ENCODE assay signal across 8 mouse cellular contexts in genomic region chr2:103566713-103567521, GRCm38 (mm10). TPM values are rescaled to one million over a fixed set of nuclear protein-coding genes. Genes with fewer than 3 reads are reported as not detected.
DNase-seq lines count a peak whose midpoint lies in the region; ATAC-seq and TF ChIP-seq lines count a peak whose summit lies in the region.

No protein-coding gene starts in this region.

- H3K36me3 ChIP-seq in intestine, embryonic 16.5 days (ENCODE audit: control insufficient read depth, insufficient read depth, low read length): no peaks in the 10 kb centered on the region
- no peaks in the 10 kb centered on the region for H3K36me3 ChIP-seq in limb, embryonic 12.5 days
- H3K36me3 ChIP-seq in midbrain, embryonic 12.5 days: no peaks in the 10 kb centered on the region
- no peaks in the 10 kb centered on the region for H3K36me3 ChIP-seq in spleen, adult 2 months (ENCODE audit: control insufficient read depth, insufficient read depth, low read length)

- peaks cover 18% of the 10 kb centered on the region for H3K4me1 ChIP-seq in intestine, embryonic 16.5 days (ENCODE audit: control insufficient read depth, insufficient read depth, low read length)
- H3K4me1 ChIP-seq in limb, embryonic 12.5 days (replicated peaks): peaks cover 50% of the 10 kb centered on the region
- peaks cover 53% of the 10 kb centered on the region for H3K4me1 ChIP-seq in midbrain, embryonic 12.5 days
- peaks cover 6% of the 10 kb centered on the region for H3K4me1 ChIP-seq in spleen, adult 2 months (ENCODE audit: control insufficient read depth, insufficient read depth, insufficient read length)

- peak overlapping the region; percentile 74 for H3K4me3 ChIP-seq in intestine, embryonic 16.5 days (ENCODE audit: low read length)
- peak overlapping the region; percentile 82 for H3K4me3 ChIP-seq in limb, embryonic 12.5 days (replicated peaks)
- peak overlapping the region; percentile 72 for H3K4me3 ChIP-seq in midbrain, embryonic 12.5 days
- H3K4me3 ChIP-seq in spleen, adult 2 months (ENCODE audit: extremely low read depth, insufficient read depth, insufficient read length): peak overlapping the region; percentile 88

- H3K27me3 ChIP-seq in intestine, embryonic 16.5 days (replicated peaks; ENCODE audit: control insufficient read depth, insufficient read depth, low read length): no peaks in the 10 kb centered on the region
- H3K27me3 ChIP-seq in limb, embryonic 12.5 days: peaks cover 13% of the 10 kb centered on the region
- H3K27me3 ChIP-seq in midbrain, embryonic 12.5 days: peaks cover 15% of the 10 kb centered on the region
- peaks cover 10% of the 10 kb centered on the region; the same call in 1 of the 2 replicates for H3K27me3 ChIP-seq in spleen, adult 2 months (ENCODE audit: control insufficient read depth, insufficient read depth, low read length)

- H3K27ac ChIP-seq in intestine, embryonic 16.5 days (ENCODE audit: low read length): peak overlapping the region; percentile 88
- peak overlapping the region; percentile 93 for H3K27ac ChIP-seq in limb, embryonic 12.5 days
- H3K27ac ChIP-seq in midbrain, embryonic 12.5 days (replicated peaks): peak overlapping the region; percentile 85
- H3K27ac ChIP-seq in spleen, adult 2 months (ENCODE audit: insufficient read depth, low read length): peak overlapping the region; percentile 68; the same call in 1 of the 2 replicates

- H3K4me2 ChIP-seq in intestine, embryonic 16.5 days (ENCODE audit: low read depth, low read length): peak overlapping the region; percentile 97
- peak overlapping the region; percentile 94 for H3K4me2 ChIP-seq in limb, embryonic 12.5 days
- peak overlapping the region; percentile 95 for H3K4me2 ChIP-seq in midbrain, embryonic 12.5 days (replicated peaks)

- H3K9ac ChIP-seq in intestine, embryonic 16.5 days (ENCODE audit: low read depth, low read length): peak overlapping the region; percentile 79
- peak overlapping the region; percentile 83 for H3K9ac ChIP-seq in limb, embryonic 12.5 days (replicated peaks)
- H3K9ac ChIP-seq in midbrain, embryonic 12.5 days (replicated peaks): peak overlapping the region; percentile 80

- no peak for TF ChIP-seq CTCF in spleen, adult 2 months (IDR thresholded peaks at IDR 0.05; ENCODE audit: extremely low read depth, insufficient read depth, insufficient read length, insufficient replicate concordance)

- peak; percentile 85 for DNase-seq in adrenal gland, adult 2 months
- peak; percentile 74 for DNase-seq in embryo, embryonic 10 days (ENCODE audit: low spot score)
- DNase-seq in gastrocnemius, postnatal 4 days (ENCODE audit: low spot score in 2 of 2): peak; percentile 46 to 77
- peak in 1 of 2 experiments; percentile 22 for DNase-seq in spleen, adult 2 months (ENCODE audit: low read depth in 1 of 2, low spot score in 2 of 2)

- peak; percentile 36 for ATAC-seq in intestine, embryonic 16.5 days
- no peak; the same call in 1 of the 2 replicates for ATAC-seq in limb, embryonic 12.5 days (ENCODE audit: insufficient number of reproducible peaks, insufficient read depth, low FRiP score, low TSS enrichment, low read depth)
- ATAC-seq in midbrain, embryonic 12.5 days (ENCODE audit: low FRiP score, low read depth): peak; percentile 14; the same call in 1 of the 2 replicates
- ATAC-seq in megakaryocyte-erythroid progenitor cell, adult 5-6 weeks (replicated peaks; ENCODE audit: low FRiP score, low TSS enrichment, poor library complexity, severe bottlenecking): no peak

- no peaks in the 10 kb centered on the region for H3K9me3 ChIP-seq in intestine, embryonic 16.5 days (ENCODE audit: control insufficient read depth, low read length)
- no peaks in the 10 kb centered on the region for H3K9me3 ChIP-seq in limb, embryonic 12.5 days
- no peaks in the 10 kb centered on the region for H3K9me3 ChIP-seq in midbrain, embryonic 12.5 days

- 1% methylated on average over 79 of the region's 79 CpGs for WGBS in intestine, embryonic 16.5 days
- WGBS in limb, embryonic 12.5 days: 1% methylated on average over 79 of the region's 79 CpGs
- under 1% methylated on average over 79 of the region's 79 CpGs for WGBS in midbrain, embryonic 12.5 days
- 2% methylated on average over 79 of the region's 79 CpGs for WGBS in spleen, adult 2 months

- no peak for TF ChIP-seq POLR2A in spleen, adult 2 months (IDR thresholded peaks at IDR 0.05; ENCODE audit: low read depth, low read length)

RNA-seq across cellular contexts. Expression of gene Abtb2, which starts 0.8 kb away (rescaled TPM):
- total RNA-seq in adrenal gland, adult 2 months (2021): 10 to 100 TPM in 1 of 2 experiments, 1 to 10 TPM in 1; 6.3 to 36.7 TPM
- 46.1 and 72.3 TPM in 2 replicates for polyA plus RNA-seq in adrenal gland, adult 2 months (2012; rRNA removed)
- total RNA-seq in gastrocnemius, postnatal 4 days (2021): 10 to 100 TPM; 31.8 to 36.0 TPM
- polyA plus RNA-seq in intestine, embryonic 16.5 days (2015; fragmentation: Nextera tagmentation; extraction: Ambion mirVana): 4.7 and 5.4 TPM in 2 replicates
- 19.6 and 21.5 TPM in 2 replicates for polyA plus RNA-seq in limb, embryonic 12.5 days (2016; fragmentation: Nextera tagmentation; extraction: Ambion mirVana)
- 20.4 and 20.7 TPM in 2 replicates for polyA plus RNA-seq in midbrain, embryonic 12.5 days (2016; fragmentation: Nextera tagmentation; extraction: Ambion mirVana)
- 10.6 and 14.7 TPM in 2 replicates for polyA plus RNA-seq in spleen, adult 2 months (2012; rRNA removed)
- total RNA-seq in megakaryocyte-erythroid progenitor cell, adult 5-6 weeks (2014; fragmentation: Nextera tagmentation): 0.57 and 1.4 TPM in 2 replicates
- 0.42 and 0.99 TPM in 2 replicates for total RNA-seq in megakaryocyte-erythroid progenitor cell, adult 5-6 weeks (2017)

Comparison
In these comparisons a context has a peak if more than half of its experiments do, and no peak if none do; other contexts are left out.
1. ATAC-seq: peak in intestine, embryonic 16.5 days (single experiment) and midbrain, embryonic 12.5 days (single experiment); none in limb, embryonic 12.5 days (single experiment) and megakaryocyte-erythroid progenitor cell, adult 5-6 weeks (single experiment).
2. Peak in every context shown above with its lines, with median percentiles within 50 percentile points of each other: H3K27ac ChIP-seq, H3K4me2 ChIP-seq, H3K4me3 ChIP-seq and H3K9ac ChIP-seq.